Mouse (Mus musculus): ENCODE measurements around the gene Ccdc3.
A peak's percentile ranks its signal among the peaks of the same experiment; 100 is the strongest.

- TF ChIP-seq CTCF (IDR thresholded peaks at IDR 0.05; ENCODE audit: control insufficient read depth, insufficient read depth, insufficient read length) (peak; percentile 36), MYOG (IDR thresholded peaks at IDR 0.05; ENCODE audit: control insufficient read depth, extremely low read depth, insufficient read length) (no peak), MAX (IDR thresholded peaks at IDR 0.05) (no peak), FOSL1 (IDR thresholded peaks at IDR 0.05; ENCODE audit: insufficient read depth, low read length, poor library complexity, severe bottlenecking) (no peak), USF1 (IDR thresholded peaks at IDR 0.05; ENCODE audit: low read depth) (no peak), CEBPB (IDR thresholded peaks at IDR 0.05; ENCODE audit: low read depth) (no peak)
Observed at GRCm38 (mm10) chr2:5161002-5161745, 23.6 kb downstream of the Ccdc3 start.
